Mouse (Mus musculus): ENCODE data around the gene Fat3.

The Fat3 gene

GRCm38 (mm10) chr9:16007516-16007915 is 493.6 kb downstream of the Fat3 start:
- no peak for DNase-seq

- DNase-seq = no peak
These were observed 498.1 kb downstream of the Fat3 start for GRCm38 (mm10) chr9:16002991-16003390.

GRCm38 (mm10) chr9:15994762-15995161 is 506.3 kb downstream of the Fat3 start:
- DNase-seq = no peak

GRCm38 (mm10) chr9:15994177-15994576 is 506.9 kb downstream of the Fat3 start:
- DNase-seq = no peak

- DNase-seq = no peak
These were observed 508.8 kb downstream of the Fat3 start for GRCm38 (mm10) chr9:15992158-15992846.

GRCm38 (mm10) chr9:15978317-15978716 is 522.8 kb downstream of the Fat3 start:
- DNase-seq = no peak

GRCm38 (mm10) chr9:15976959-15977663 is 524.0 kb downstream of the Fat3 start:
- no peak for DNase-seq

GRCm38 (mm10) chr9:15975999-15976398 is 525.1 kb downstream of the Fat3 start:
- no peak for DNase-seq

- DNase-seq = no peak
These were observed 528.9 kb downstream of the Fat3 start for GRCm38 (mm10) chr9:15972201-15972600.

- no peak for DNase-seq
These were observed 529.7 kb downstream of the Fat3 start for GRCm38 (mm10) chr9:15971393-15971792.

GRCm38 (mm10) chr9:15964198-15964597 is 536.9 kb downstream of the Fat3 start:
- no peak for DNase-seq

GRCm38 (mm10) chr9:15962886-15963285 is 538.2 kb downstream of the Fat3 start:
- no peak for DNase-seq

- no peak for DNase-seq
These were observed 542.8 kb downstream of the Fat3 start for GRCm38 (mm10) chr9:15958224-15958787.

GRCm38 (mm10) chr9:15957816-15958215 is 543.3 kb downstream of the Fat3 start:
- no peak for DNase-seq

GRCm38 (mm10) chr9:15955147-15955782 is 545.8 kb downstream of the Fat3 start:
- no peak for DNase-seq

GRCm38 (mm10) chr9:15954338-15954704 is 546.8 kb downstream of the Fat3 start:
- no peak for DNase-seq

GRCm38 (mm10) chr9:15953585-15954337 is 547.3 kb downstream of the Fat3 start:
- no peak for DNase-seq

- DNase-seq = no peak
These were observed 553.0 kb downstream of the Fat3 start for GRCm38 (mm10) chr9:15948086-15948485.

GRCm38 (mm10) chr9:15944182-15944581 is 556.9 kb downstream of the Fat3 start:
- DNase-seq = no peak

- no peak for DNase-seq
These were observed 557.5 kb downstream of the Fat3 start for GRCm38 (mm10) chr9:15943486-15944153.

- DNase-seq = no peak
These were observed 559.3 kb downstream of the Fat3 start for GRCm38 (mm10) chr9:15941818-15942217.

GRCm38 (mm10) chr9:15940933-15941673 is 560.0 kb downstream of the Fat3 start:
- DNase-seq = no peak

Measured in thymus, postnatal 14 days (tissue).